Mouse (Mus musculus) heart, postnatal 0 days (tissue): ENCODE results near the gene Prodh2. TPM values are rescaled to one million over a fixed set of nuclear protein-coding genes. Genes with fewer than 3 reads are reported as not detected.
"Not testable (repeated sequence)": the region's sequence is repeated elsewhere in the genome, so short reads cannot be mapped to it uniquely, and the experiment has no call there.

Experiments used
- ATAC-seq: fragments of 200-750 bp; cut with Nextera tagmentation; 2 replicates; pipeline ENCODE4 v1.8.0; 2017; ENCODE audit warnings: low read depth, moderate number of reproducible peaks, moderate library complexity; ENCODE audit not compliant: insufficient read depth
- DNase-seq: peaks from one replicate; pipeline ENCODE4 v3.0.0-alpha.2; 2016; ENCODE audit warnings: low spot score
- H3K27ac ChIP-seq: fragments of 300-500 bp; sonication (generic); 2 replicates; pipeline ENCODE4 v1.5.1; 2014; ENCODE audit warnings: low read depth, mild to moderate bottlenecking
- H3K27me3 ChIP-seq: fragments of 300-500 bp; sonication (generic); 2 replicates; pipeline ENCODE4 v1.6.1; 2014; ENCODE audit warnings: low read length, mixed read lengths; ENCODE audit not compliant: control insufficient read depth, insufficient read depth
- H3K36me3 ChIP-seq: fragments of 300-500 bp; sonication (generic); replicated peaks from 2 replicates; pipeline ENCODE4 v1.6.1; 2014; ENCODE audit warnings: low read length, mixed read lengths; ENCODE audit not compliant: control insufficient read depth, insufficient read depth
- H3K4me1 ChIP-seq: fragments of 300-500 bp; sonication (generic); 2 replicates; pipeline ENCODE4 v1.6.1; 2014; ENCODE audit warnings: antibody characterized with exemption; ENCODE audit not compliant: control insufficient read depth, insufficient read depth
- H3K4me2 ChIP-seq: fragments of 300-500 bp; sonication (generic); 2 replicates; pipeline ENCODE4 v1.6.1; 2014; ENCODE audit warnings: low read depth, mild to moderate bottlenecking, low read length, moderate library complexity
- H3K4me3 ChIP-seq: fragments of 300-500 bp; sonication (generic); 2 replicates; pipeline ENCODE4 v1.5.1; 2014; ENCODE audit warnings: low read depth, low read length
- H3K9ac ChIP-seq: fragments of 300-500 bp; sonication (generic); replicated peaks from 2 replicates; pipeline ENCODE4 v1.6.1; 2014; ENCODE audit warnings: low read depth, low read length, mixed read lengths
- H3K9me3 ChIP-seq: fragments of 300-500 bp; sonication (generic); replicated peaks from 2 replicates; pipeline ENCODE4 v1.6.1; 2016; ENCODE audit warnings: low read length; ENCODE audit not compliant: control insufficient read depth
- CTCF ChIP-seq: IDR thresholded peaks from 2 replicates; pipeline ENCODE4 v1.5.1; 2016; ENCODE audit warnings: antibody characterized with exemption, control low read depth, low read depth
- EP300 ChIP-seq: IDR thresholded peaks from 2 replicates; pipeline ENCODE4 v1.6.1; 2016; ENCODE audit warnings: antibody characterized with exemption, low read depth
- WGBS: fragments of 180-500 bp; shearing (Covaris S2); extraction: QIAGEN DNeasy Blood & Tissue Kit; methylation state at CpG from one replicate; pipeline ENCODE4 v1.1.7; 2014; 5-methylcytosine and 5-hydroxymethylcytosine counted together
- polyA plus RNA-seq: library from polyadenylated mRNA; unstranded; fragments of >200 nt; fragmentation: Nextera tagmentation; extraction: Ambion mirVana; gene quantifications from 2 replicates; pipeline ENCODE4 v1.2.1, GENCODE M21; 2015
- total RNA-seq: library from RNA; depleted of rRNA; stranded (reverse); fragments of >200 nt; gene quantifications from 2 replicates; pipeline ENCODE4 v1.2.3, GENCODE M21; 2014; ENCODE audit warnings: low replicate concordance

Gene Prodh2
- total and polyA plus RNA-seq, 2 experiments from 2014 or later, result not detected

DNA sequence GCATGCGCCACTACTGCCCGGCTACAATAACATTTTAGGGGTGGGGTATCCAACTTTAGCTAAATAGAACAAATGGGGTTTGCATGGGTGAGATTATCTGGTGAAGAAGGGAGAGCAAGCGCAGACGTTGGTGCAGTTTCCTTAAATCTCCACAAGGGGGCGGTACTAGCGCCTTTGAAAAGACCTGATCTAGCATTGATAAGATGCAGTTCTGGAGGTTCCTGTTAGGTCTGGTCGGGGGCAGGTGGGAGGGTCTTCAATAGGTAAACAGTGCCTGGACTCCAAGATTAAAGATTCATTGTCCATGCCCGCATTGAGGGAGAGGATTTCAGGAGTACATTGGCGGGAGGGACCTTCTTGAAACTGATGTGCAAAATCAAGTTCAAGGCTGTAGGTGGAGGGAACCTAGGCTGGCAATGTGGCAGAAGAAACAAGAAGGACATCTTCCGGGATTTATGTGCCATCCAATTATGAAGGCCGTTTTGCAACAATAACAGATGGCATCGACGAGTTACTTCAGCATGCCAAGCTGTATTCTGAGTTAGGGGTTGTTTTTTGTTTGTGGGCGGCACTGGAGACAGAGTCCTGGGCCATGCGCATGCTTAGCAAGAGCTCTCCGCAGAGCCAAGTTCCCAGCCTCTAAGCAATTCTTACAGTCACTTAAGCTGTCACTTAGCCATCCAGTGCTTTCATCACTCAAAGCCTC, 3.0 kb upstream of the Prodh2 start:
- Histone ChIP-seq H3K36me3 (no peaks in the 10 kb centered on the region), H3K4me2 (no peak overlapping the region), H3K9ac (no peak overlapping the region), H3K9me3 (no peaks in the 10 kb centered on the region), H3K27me3 (0 out of 2 replicates have a peak, but pooled peaks cover 10% of the 10 kb centered on the region), H3K4me3 (no peak overlapping the region), H3K27ac (no peak overlapping the region), H3K4me1 (no peaks in the 10 kb centered on the region)
- WGBS, result 29% methylated on average over 16 of the region's 16 CpGs
- no peak for ATAC-seq
- DNase-seq, result peak; percentile 13
- peak; percentile 40 for TF ChIP-seq CTCF
- no peak for TF ChIP-seq EP300

- H3K4me3 ChIP-seq, result no peak overlapping the region
- no peak for TF ChIP-seq CTCF
- no peak for TF ChIP-seq EP300
- H3K36me3 ChIP-seq, result no peaks in the 10 kb centered on the region
- no peaks in the 10 kb centered on the region for H3K4me1 ChIP-seq
- ATAC-seq (no peak), DNase-seq (no peak)
- H3K9ac ChIP-seq, result no peak overlapping the region
- H3K9me3 ChIP-seq, result no peaks in the 10 kb centered on the region
- 0 out of 2 replicates have a peak, but pooled peaks cover 10% of the 10 kb centered on the region for H3K27me3 ChIP-seq
- no peak overlapping the region for H3K4me2 ChIP-seq
- 13% methylated on average over 6 of the region's 6 CpGs for WGBS
- no peak overlapping the region for H3K27ac ChIP-seq
Observed at GRCm38 (mm10) chr7:30490957-30491307, 2.5 kb upstream of the Prodh2 start.

GRCm38 (mm10) chr7:30492765-30493164, 657 bp upstream of the Prodh2 start:
- 0 out of 2 replicates have a peak, but pooled peaks cover 10% of the 10 kb centered on the region for H3K27me3 ChIP-seq
- no peaks in the 10 kb centered on the region for H3K9me3 ChIP-seq
- WGBS, result 15% methylated on average over 4 of the region's 4 CpGs
- TF ChIP-seq CTCF (peak; percentile 73), EP300 (no peak)
- H3K4me3 ChIP-seq, result no peak overlapping the region
- ATAC-seq (no peak), DNase-seq (peak; percentile 7)
- no peaks in the 10 kb centered on the region for H3K4me1 ChIP-seq
- no peak overlapping the region for H3K9ac ChIP-seq
- no peak overlapping the region for H3K4me2 ChIP-seq
- no peaks in the 10 kb centered on the region for H3K36me3 ChIP-seq
- H3K27ac ChIP-seq, result no peak overlapping the region

- H3K4me1 ChIP-seq, H3K4me3 ChIP-seq, H3K4me2 ChIP-seq, H3K36me3 ChIP-seq, H3K9ac ChIP-seq, ATAC-seq, DNase-seq, H3K27me3 ChIP-seq, H3K9me3 ChIP-seq, H3K27ac ChIP-seq: not testable (repeated sequence)
- 42% methylated on average over 4 of the region's 5 CpGs for WGBS
Observed at GRCm38 (mm10) chr7:30495506-30496042, 2.2 kb downstream of the Prodh2 start.

- 74% methylated on average over 5 of the region's 5 CpGs for WGBS
- H3K27me3 ChIP-seq, H3K27ac ChIP-seq, H3K9ac ChIP-seq, H3K4me3 ChIP-seq, ATAC-seq, H3K4me1 ChIP-seq, H3K4me2 ChIP-seq, H3K9me3 ChIP-seq, H3K36me3 ChIP-seq, DNase-seq: not testable (repeated sequence)
- TF ChIP-seq CTCF, result 0 out of 2 replicates have a peak, but pooled peaks have one; percentile 0
Observed at GRCm38 (mm10) chr7:30501159-30501558, 7.7 kb downstream of the Prodh2 start.

GRCm38 (mm10) chr7:30508061-30508460, 14.6 kb downstream of the Prodh2 start:
- no peak for TF ChIP-seq EP300
- TF ChIP-seq CTCF, result no peak
- ATAC-seq (no peak), DNase-seq (no peak)
- Histone ChIP-seq H3K27me3 (no peaks in the 10 kb centered on the region), H3K36me3 (no peaks in the 10 kb centered on the region), H3K27ac (no peak overlapping the region), H3K9ac (no peak overlapping the region), H3K4me3 (no peak overlapping the region), H3K9me3 (no peaks in the 10 kb centered on the region), H3K4me2 (no peak overlapping the region), H3K4me1 (no peaks in the 10 kb centered on the region)
- WGBS, result 51% methylated on average over 4 of the region's 4 CpGs
